Mouse (Mus musculus): ENCODE measurements around the gene Ttc23.

DNA sequence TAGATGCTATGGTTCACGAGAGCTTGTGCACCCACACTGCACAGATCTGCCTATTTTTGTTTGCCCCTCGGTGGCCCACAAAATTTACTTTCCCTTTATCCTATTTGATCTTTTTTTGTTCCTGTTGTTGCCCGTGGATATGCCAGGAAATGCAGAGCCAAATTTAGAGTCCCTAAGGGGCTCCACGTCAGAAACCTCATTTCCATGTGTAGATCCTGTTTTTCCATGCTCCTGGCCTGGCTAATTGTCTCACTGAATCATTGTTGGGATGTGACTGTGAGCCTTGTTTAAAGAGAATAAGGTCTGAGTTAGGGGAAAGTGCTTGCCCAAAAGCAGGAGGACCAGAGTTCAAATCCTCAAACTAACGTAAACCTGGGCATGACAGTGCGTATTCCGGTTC, 68.0 kb downstream of the Ttc23 start:
- TF ChIP-seq POLR2A (IDR thresholded peaks at IDR 0.05; ENCODE audit: insufficient read length, low read depth) (no peak), CEBPB (IDR thresholded peaks at IDR 0.05; ENCODE audit: insufficient read depth, poor library complexity, severe bottlenecking) (no peak), MAX (IDR thresholded peaks at IDR 0.05; ENCODE audit: low read depth) (no peak)

Measured in myocyte (in vitro differentiated cells).